In genomic region chr14:80528419-80529028, GRCm38 (mm10) we compare ENCODE assay signal across 19 mouse cellular contexts.
DNase-seq lines count a peak whose midpoint lies in the region; ATAC-seq and TF ChIP-seq lines count a peak whose summit lies in the region.
"Had no signal": no experiment of that assay in that cellular context is flagged by ENCODE, and none has a peak within 500 bp of the region (broad histone marks: within the 10 kb centered on the region; RNA-seq: fewer than 3 reads in every experiment).

No protein-coding gene starts in this region.

- H3K9me3 ChIP-seq in forebrain, embryonic 14.5 days (replicated peaks; ENCODE audit: control insufficient read depth, low read length), result no peaks in the 10 kb centered on the region
- no peaks in the 10 kb centered on the region for H3K9me3 ChIP-seq in forebrain, embryonic 16.5 days (ENCODE audit: control insufficient read depth, low read length)
- H3K9me3 ChIP-seq in embryonic facial prominence, embryonic 14.5 days (ENCODE audit: control insufficient read depth, low read length), result no peaks in the 10 kb centered on the region
- no peaks in the 10 kb centered on the region for H3K9me3 ChIP-seq in midbrain, embryonic 14.5 days (ENCODE audit: control insufficient read depth, low read length)
- H3K9me3 ChIP-seq: embryonic facial prominence, embryonic 15.5 days; forebrain, embryonic 10.5 days; heart, embryonic 13.5 days; hindbrain, embryonic 15.5 days had no signal

- no peaks in the 10 kb centered on the region for H3K27me3 ChIP-seq in forebrain, embryonic 14.5 days (replicated peaks; ENCODE audit: control insufficient read depth, insufficient read depth, low read length)
- no peaks in the 10 kb centered on the region for H3K27me3 ChIP-seq in forebrain, embryonic 16.5 days (replicated peaks; ENCODE audit: control insufficient read depth, insufficient read depth, low read length)
- no peaks in the 10 kb centered on the region for H3K27me3 ChIP-seq in embryonic facial prominence, embryonic 14.5 days (replicated peaks; ENCODE audit: control insufficient read depth, insufficient read depth, low read length)
- peaks cover 6% of the 10 kb centered on the region; the same call in 1 of the 2 replicates for H3K27me3 ChIP-seq in midbrain, embryonic 14.5 days (ENCODE audit: control insufficient read depth, insufficient read depth, low read length)
- H3K27me3 ChIP-seq: embryonic facial prominence, embryonic 15.5 days; heart, embryonic 13.5 days; hindbrain, embryonic 15.5 days had no signal

- no peak for TF ChIP-seq CTCF in brain, embryonic 14.5 days (IDR thresholded peaks at IDR 0.05; ENCODE audit: borderline replicate concordance, extremely low read depth, insufficient read depth, insufficient read length)

- H3K4me3 ChIP-seq in forebrain, embryonic 14.5 days (ENCODE audit: low read depth, low read length), result no peak overlapping the region
- H3K4me3 ChIP-seq in forebrain, embryonic 16.5 days (replicated peaks; ENCODE audit: low read length), result no peak overlapping the region
- H3K4me3 ChIP-seq in embryonic facial prominence, embryonic 14.5 days (ENCODE audit: low read depth, low read length), result no peak overlapping the region
- H3K4me3 ChIP-seq in midbrain, embryonic 14.5 days (replicated peaks; ENCODE audit: low read depth, low read length), result no peak overlapping the region
- H3K4me3 ChIP-seq: embryonic facial prominence, embryonic 15.5 days; erythroblast, embryonic 14.5 days; forebrain, embryonic 10.5 days; heart, embryonic 13.5 days; hindbrain, embryonic 15.5 days had no signal

- DNase-seq in forebrain, embryonic 14.5 days (ENCODE audit: low spot score), result peak; percentile 6
- DNase-seq in brain, embryonic 14.5 days (ENCODE audit: low read depth), result peak; percentile 66
- DNase-seq in embryonic facial prominence, embryonic 14.5 days (ENCODE audit: low spot score), result peak; percentile 9
- DNase-seq in midbrain, embryonic 14.5 days, result peak; percentile 62
- DNase-seq in testis, postnatal 10 days (ENCODE audit: low spot score), result no peak
- DNase-seq in left cerebral cortex, adult 9 months (ENCODE audit: low spot score in 2 of 2), result no peak
- DNase-seq: adrenal gland, adult 2 months; adrenal gland, postnatal 25 days; cerebellum, adult 2 months; cerebellum, postnatal 10 days; gastrocnemius, postnatal 14 days; heart, postnatal 36 days had no signal

- H3K4me1 ChIP-seq in forebrain, embryonic 14.5 days (ENCODE audit: control insufficient read depth, insufficient read depth, low read length), result no peaks in the 10 kb centered on the region
- no peaks in the 10 kb centered on the region for H3K4me1 ChIP-seq in forebrain, embryonic 16.5 days (replicated peaks; ENCODE audit: control insufficient read depth, insufficient read depth, low read length)
- no peaks in the 10 kb centered on the region for H3K4me1 ChIP-seq in embryonic facial prominence, embryonic 14.5 days (ENCODE audit: control insufficient read depth, insufficient read depth, low read length)
- H3K4me1 ChIP-seq in midbrain, embryonic 14.5 days (ENCODE audit: control insufficient read depth, insufficient read depth, low read length), result no peaks in the 10 kb centered on the region
- H3K4me1 ChIP-seq: embryonic facial prominence, embryonic 15.5 days; heart, embryonic 13.5 days; hindbrain, embryonic 15.5 days had no signal

- ATAC-seq in forebrain, embryonic 14.5 days, result no peak
- ATAC-seq in forebrain, embryonic 16.5 days, result no peak
- ATAC-seq in embryonic facial prominence, embryonic 14.5 days (ENCODE audit: low read depth), result peak; percentile 84; the same call in 1 of the 2 replicates
- ATAC-seq in midbrain, embryonic 14.5 days (ENCODE audit: low FRiP score, low TSS enrichment), result peak; percentile 58; the same call in 1 of the 2 replicates
- ATAC-seq: intestine, postnatal 0 days had no signal

- H3K4me2 ChIP-seq in forebrain, embryonic 14.5 days (ENCODE audit: low read length), result no peak overlapping the region
- no peak overlapping the region for H3K4me2 ChIP-seq in forebrain, embryonic 16.5 days (ENCODE audit: low read length)
- no peak overlapping the region for H3K4me2 ChIP-seq in embryonic facial prominence, embryonic 14.5 days (ENCODE audit: low read depth, low read length)
- no peak overlapping the region for H3K4me2 ChIP-seq in midbrain, embryonic 14.5 days (ENCODE audit: low read length)
- H3K4me2 ChIP-seq: embryonic facial prominence, embryonic 15.5 days; heart, embryonic 13.5 days; hindbrain, embryonic 15.5 days had no signal

- 7% methylated on average over 9 of the region's 9 CpGs for WGBS in forebrain, embryonic 14.5 days
- WGBS in forebrain, embryonic 16.5 days, result 11% methylated on average over 9 of the region's 9 CpGs
- 69% methylated on average over 9 of the region's 9 CpGs for WGBS in embryonic facial prominence, embryonic 14.5 days
- WGBS in midbrain, embryonic 14.5 days, result 14% methylated on average over 9 of the region's 9 CpGs

- TF ChIP-seq POLR2A in brain, embryonic 14.5 days (IDR thresholded peaks at IDR 0.05; ENCODE audit: borderline replicate concordance, extremely low read depth, insufficient read depth, insufficient read length, poor library complexity, severe bottlenecking), result no peak

- no peak overlapping the region for H3K9ac ChIP-seq in forebrain, embryonic 14.5 days (ENCODE audit: low read length)
- no peak overlapping the region for H3K9ac ChIP-seq in forebrain, embryonic 16.5 days (replicated peaks; ENCODE audit: low read depth, low read length)
- H3K9ac ChIP-seq in embryonic facial prominence, embryonic 14.5 days (ENCODE audit: low read depth, low read length), result no peak overlapping the region
- H3K9ac ChIP-seq in midbrain, embryonic 14.5 days (replicated peaks; ENCODE audit: low read length), result no peak overlapping the region
- H3K9ac ChIP-seq: embryonic facial prominence, embryonic 15.5 days; heart, embryonic 13.5 days; hindbrain, embryonic 15.5 days had no signal

- no peak overlapping the region for H3K27ac ChIP-seq in forebrain, embryonic 14.5 days (ENCODE audit: low read depth, low read length)
- no peak overlapping the region for H3K27ac ChIP-seq in forebrain, embryonic 16.5 days (ENCODE audit: low read length)
- no peak overlapping the region for H3K27ac ChIP-seq in embryonic facial prominence, embryonic 14.5 days (replicated peaks; ENCODE audit: low read depth, low read length)
- no peak overlapping the region for H3K27ac ChIP-seq in midbrain, embryonic 14.5 days (replicated peaks; ENCODE audit: low read depth, low read length)
- H3K27ac ChIP-seq: embryonic facial prominence, embryonic 15.5 days; forebrain, embryonic 10.5 days; heart, embryonic 13.5 days; hindbrain, embryonic 15.5 days had no signal

- H3K36me3 ChIP-seq in forebrain, embryonic 14.5 days (ENCODE audit: control insufficient read depth, insufficient read depth, low read length), result no peaks in the 10 kb centered on the region
- H3K36me3 ChIP-seq in forebrain, embryonic 16.5 days (ENCODE audit: control insufficient read depth, insufficient read depth), result no peaks in the 10 kb centered on the region
- no peaks in the 10 kb centered on the region for H3K36me3 ChIP-seq in embryonic facial prominence, embryonic 14.5 days (ENCODE audit: control insufficient read depth, insufficient read depth, low read length)
- H3K36me3 ChIP-seq in midbrain, embryonic 14.5 days (ENCODE audit: control insufficient read depth, insufficient read depth, low read length), result no peaks in the 10 kb centered on the region
- H3K36me3 ChIP-seq: embryonic facial prominence, embryonic 15.5 days; forebrain, embryonic 10.5 days; heart, embryonic 13.5 days; hindbrain, embryonic 15.5 days had no signal

Comparison
In these comparisons a context has a peak if more than half of its experiments do, and no peak if none do; other contexts are left out.
1. ATAC-seq: peak in embryonic facial prominence, embryonic 14.5 days (single experiment) and midbrain, embryonic 14.5 days (single experiment); none in forebrain, embryonic 14.5 days (single experiment) and forebrain, embryonic 16.5 days (single experiment).
2. DNase-seq: peak in forebrain, embryonic 14.5 days (single experiment), brain, embryonic 14.5 days (single experiment), embryonic facial prominence, embryonic 14.5 days (single experiment) and midbrain, embryonic 14.5 days (single experiment); none in testis, postnatal 10 days (single experiment) and left cerebral cortex, adult 9 months (0 of 2).